Mouse (Mus musculus) neural tube, embryonic 13.5 days (tissue): ENCODE measurements around the gene Mlana. TPM values are rescaled to one million over a fixed set of nuclear protein-coding genes. Genes with fewer than 3 reads are reported as not detected.

ENCODE experiments used
- ATAC-seq: fragments of 200-750 bp; cut with Nextera tagmentation; 2 replicates; pipeline ENCODE4 v1.8.0; 2017; ENCODE audit warnings: low read depth, mild to moderate bottlenecking, moderate TSS enrichment, moderate library complexity
- H3K27ac ChIP-seq: fragments of 300-500 bp; sonication (generic); replicated peaks from 2 replicates; pipeline ENCODE4 v1.5.1; 2015; ENCODE audit warnings: moderate library complexity, mild to moderate bottlenecking, inconsistent platforms
- H3K27me3 ChIP-seq: fragments of 300-500 bp; sonication (generic); 2 replicates; pipeline ENCODE4 v1.6.1; 2015; ENCODE audit warnings: mild to moderate bottlenecking, inconsistent platforms
- H3K36me3 ChIP-seq: fragments of 300-500 bp; sonication (generic); 2 replicates; pipeline ENCODE4 v1.6.1; 2015; ENCODE audit warnings: mild to moderate bottlenecking, inconsistent platforms
- H3K4me1 ChIP-seq: fragments of 300-500 bp; sonication (generic); replicated peaks from 2 replicates; pipeline ENCODE4 v1.6.1; 2015; ENCODE audit warnings: inconsistent platforms
- H3K4me2 ChIP-seq: fragments of 300-500 bp; sonication (generic); 2 replicates; pipeline ENCODE4 v1.6.1; 2015; ENCODE audit warnings: inconsistent platforms, mild to moderate bottlenecking, moderate library complexity
- H3K4me3 ChIP-seq: fragments of 300-500 bp; sonication (generic); 2 replicates; pipeline ENCODE4 v1.5.1; 2015; ENCODE audit warnings: mild to moderate bottlenecking, inconsistent platforms
- H3K9ac ChIP-seq: fragments of 300-500 bp; sonication (generic); 2 replicates; pipeline ENCODE4 v1.6.1; 2015; ENCODE audit warnings: moderate library complexity, mild to moderate bottlenecking, inconsistent platforms
- H3K9me3 ChIP-seq: fragments of 300-500 bp; sonication (generic); 2 replicates; pipeline ENCODE4 v1.6.1; 2016; ENCODE audit warnings: inconsistent platforms
- WGBS: fragments of 180-500 bp; shearing (Covaris S2); methylation state at CpG from one replicate; pipeline ENCODE4 v1.1.7; 2015; 5-methylcytosine and 5-hydroxymethylcytosine counted together
- polyA plus RNA-seq: library from polyadenylated mRNA; unstranded; fragments of >200 nt; fragmentation: Nextera tagmentation; extraction: Ambion mirVana; gene quantifications from 2 replicates; pipeline ENCODE4 v1.2.1, GENCODE M21; 2015

The Mlana gene
- polyA plus RNA-seq: not detected in 2 replicates

- Histone ChIP-seq H3K27ac (no peak within 1 kb of the TSS), H3K9me3 (no peaks in the 10 kb centered on the region), H3K4me1 (no peaks in the 10 kb centered on the region), H3K36me3 (no peaks in the 10 kb centered on the region), H3K9ac (no peak within 1 kb of the TSS), H3K27me3 (no peaks in the 10 kb centered on the region), H3K4me2 (no peak within 1 kb of the TSS), H3K4me3 (no peak within 1 kb of the TSS)
- 62% methylated on average over 3 of the region's 3 CpGs for WGBS
- no peak for ATAC-seq
Measured at GRCm38 (mm10) chr19:29697245-29697874, at the start of gene Mlana. TSS of gene Mlana (plus strand) at chr19:29697824.

- ATAC-seq: no peak
- Histone ChIP-seq H3K4me2 (peak overlapping the region; percentile 63), H3K27me3 (no peaks in the 10 kb centered on the region), H3K9ac (0 out of 2 replicates have a peak overlapping the region, but pooled peaks have one; percentile 26), H3K4me1 (peaks cover 5% of the 10 kb centered on the region), H3K27ac (0 out of 2 replicates have a peak overlapping the region, but pooled peaks have one; percentile 94), H3K4me3 (peak overlapping the region; percentile 85), H3K36me3 (peaks cover 6% of the 10 kb centered on the region; the same call in 1 of the 2 replicates), H3K9me3 (no peaks in the 10 kb centered on the region)
- WGBS: 26% methylated on average over 4 of the region's 4 CpGs
Measured at GRCm38 (mm10) chr19:29648550-29648914, 49.1 kb upstream of the Mlana start.

- H3K27ac ChIP-seq: no peak overlapping the region
- H3K27me3 ChIP-seq: no peaks in the 10 kb centered on the region
- peaks cover 5% of the 10 kb centered on the region; the same call in 1 of the 2 replicates for H3K36me3 ChIP-seq
- no peaks in the 10 kb centered on the region for H3K9me3 ChIP-seq
- H3K4me1 ChIP-seq: peaks cover 5% of the 10 kb centered on the region
- H3K9ac ChIP-seq: no peak overlapping the region
- no peak overlapping the region for H3K4me3 ChIP-seq
- WGBS: 85% methylated on average over 1 of the region's 1 CpGs
- H3K4me2 ChIP-seq: no peak overlapping the region
- ATAC-seq: no peak
Measured at GRCm38 (mm10) chr19:29649683-29650082, 47.9 kb upstream of the Mlana start.

- Histone ChIP-seq H3K27ac (no peak overlapping the region), H3K36me3 (no peaks in the 10 kb centered on the region), H3K4me3 (no peak overlapping the region), H3K9me3 (no peaks in the 10 kb centered on the region), H3K27me3 (no peaks in the 10 kb centered on the region), H3K4me2 (no peak overlapping the region), H3K9ac (no peak overlapping the region), H3K4me1 (no peaks in the 10 kb centered on the region; the same call in 1 of the 2 replicates)
- WGBS: 87% methylated on average over 9 of the region's 9 CpGs
- ATAC-seq: no peak
Measured at GRCm38 (mm10) chr19:29653768-29654265, 43.8 kb upstream of the Mlana start.

GRCm38 (mm10) chr19:29655148-29655547, 42.5 kb upstream of the Mlana start:
- 11% methylated on average over 6 of the region's 6 CpGs for WGBS
- no peaks in the 10 kb centered on the region for H3K9me3 ChIP-seq
- ATAC-seq: no peak

GRCm38 (mm10) chr19:29656029-29656428, 41.6 kb upstream of the Mlana start:
- H3K27ac ChIP-seq: no peak overlapping the region
- H3K9me3 ChIP-seq: no peaks in the 10 kb centered on the region
- no peaks in the 10 kb centered on the region for H3K36me3 ChIP-seq
- ATAC-seq: no peak
- no peak overlapping the region for H3K4me2 ChIP-seq
- no peaks in the 10 kb centered on the region; the same call in 1 of the 2 replicates for H3K4me1 ChIP-seq
- H3K27me3 ChIP-seq: no peaks in the 10 kb centered on the region
- WGBS: 89% methylated on average over 4 of the region's 4 CpGs
- H3K4me3 ChIP-seq: no peak overlapping the region
- H3K9ac ChIP-seq: no peak overlapping the region

More at GRCm38 (mm10) chr19:29655148-29655547, 42.5 kb upstream of the Mlana start:
- H3K4me1 ChIP-seq: no peaks in the 10 kb centered on the region; the same call in 1 of the 2 replicates
- H3K4me2 ChIP-seq: no peak overlapping the region
- no peak overlapping the region for H3K9ac ChIP-seq
- no peak overlapping the region for H3K27ac ChIP-seq
- H3K36me3 ChIP-seq: no peaks in the 10 kb centered on the region
- H3K4me3 ChIP-seq: no peak overlapping the region
- no peaks in the 10 kb centered on the region for H3K27me3 ChIP-seq

- no peak for ATAC-seq
- H3K27me3 ChIP-seq: no peaks in the 10 kb centered on the region
- H3K4me2 ChIP-seq: no peak overlapping the region
- H3K36me3 ChIP-seq: no peaks in the 10 kb centered on the region
- WGBS: 84% methylated on average over 5 of the region's 5 CpGs
- H3K4me1 ChIP-seq: no peaks in the 10 kb centered on the region; the same call in 1 of the 2 replicates
- no peak overlapping the region for H3K27ac ChIP-seq
- H3K9me3 ChIP-seq: no peaks in the 10 kb centered on the region
- no peak overlapping the region for H3K9ac ChIP-seq
- H3K4me3 ChIP-seq: no peak overlapping the region
Measured at GRCm38 (mm10) chr19:29656620-29657019, 41.0 kb upstream of the Mlana start.

- WGBS: 61% methylated on average over 3 of the region's 3 CpGs
- no peak for ATAC-seq
- Histone ChIP-seq H3K9me3 (no peaks in the 10 kb centered on the region), H3K27ac (no peak overlapping the region), H3K4me3 (no peak overlapping the region), H3K9ac (no peak overlapping the region), H3K36me3 (no peaks in the 10 kb centered on the region), H3K27me3 (no peaks in the 10 kb centered on the region), H3K4me2 (no peak overlapping the region), H3K4me1 (no peaks in the 10 kb centered on the region; the same call in 1 of the 2 replicates)
Measured at GRCm38 (mm10) chr19:29657033-29657432, 40.6 kb upstream of the Mlana start.

GRCm38 (mm10) chr19:29657558-29657957, 40.1 kb upstream of the Mlana start:
- Histone ChIP-seq H3K9ac (no peak overlapping the region), H3K4me3 (no peak overlapping the region), H3K27ac (no peak overlapping the region), H3K27me3 (no peaks in the 10 kb centered on the region), H3K36me3 (no peaks in the 10 kb centered on the region), H3K4me1 (no peaks in the 10 kb centered on the region; the same call in 1 of the 2 replicates), H3K4me2 (no peak overlapping the region), H3K9me3 (no peaks in the 10 kb centered on the region)
- no peak for ATAC-seq
- 90% methylated on average over 2 of the region's 2 CpGs for WGBS

- H3K9ac ChIP-seq: no peak overlapping the region
- H3K27ac ChIP-seq: no peak overlapping the region
- no peaks in the 10 kb centered on the region for H3K9me3 ChIP-seq
- no peaks in the 10 kb centered on the region for H3K27me3 ChIP-seq
- no peak overlapping the region for H3K4me2 ChIP-seq
- no peak for ATAC-seq
- WGBS: 89% methylated on average over 4 of the region's 4 CpGs
- no peaks in the 10 kb centered on the region for H3K36me3 ChIP-seq
- H3K4me1 ChIP-seq: no peaks in the 10 kb centered on the region; the same call in 1 of the 2 replicates
- H3K4me3 ChIP-seq: no peak overlapping the region
Measured at GRCm38 (mm10) chr19:29658836-29659235, 38.8 kb upstream of the Mlana start.

GRCm38 (mm10) chr19:29659705-29660104, 37.9 kb upstream of the Mlana start:
- Histone ChIP-seq H3K4me3 (no peak overlapping the region), H3K36me3 (no peaks in the 10 kb centered on the region), H3K27ac (no peak overlapping the region), H3K9me3 (no peaks in the 10 kb centered on the region), H3K9ac (no peak overlapping the region), H3K4me1 (no peaks in the 10 kb centered on the region; the same call in 1 of the 2 replicates), H3K4me2 (no peak overlapping the region), H3K27me3 (no peaks in the 10 kb centered on the region)
- 52% methylated on average over 6 of the region's 6 CpGs for WGBS
- no peak for ATAC-seq

GRCm38 (mm10) chr19:29660835-29661764, 36.5 kb upstream of the Mlana start:
- 89% methylated on average over 10 of the region's 10 CpGs for WGBS
- no peak overlapping the region for H3K4me3 ChIP-seq
- H3K9me3 ChIP-seq: no peaks in the 10 kb centered on the region
- no peak overlapping the region for H3K9ac ChIP-seq
- H3K27me3 ChIP-seq: no peaks in the 10 kb centered on the region
- H3K27ac ChIP-seq: no peak overlapping the region
- H3K36me3 ChIP-seq: no peaks in the 10 kb centered on the region
- no peak for ATAC-seq
- H3K4me2 ChIP-seq: no peak overlapping the region
- no peaks in the 10 kb centered on the region for H3K4me1 ChIP-seq
